Mouse (Mus musculus) kidney, adult 18-20 months (tissue): ENCODE results near the gene 2410004P03Rik.

Source experiments
- DNase-seq: peaks from one replicate; pipeline ENCODE4 v3.0.0; 2021

2410004P03Rik gene

DNA sequence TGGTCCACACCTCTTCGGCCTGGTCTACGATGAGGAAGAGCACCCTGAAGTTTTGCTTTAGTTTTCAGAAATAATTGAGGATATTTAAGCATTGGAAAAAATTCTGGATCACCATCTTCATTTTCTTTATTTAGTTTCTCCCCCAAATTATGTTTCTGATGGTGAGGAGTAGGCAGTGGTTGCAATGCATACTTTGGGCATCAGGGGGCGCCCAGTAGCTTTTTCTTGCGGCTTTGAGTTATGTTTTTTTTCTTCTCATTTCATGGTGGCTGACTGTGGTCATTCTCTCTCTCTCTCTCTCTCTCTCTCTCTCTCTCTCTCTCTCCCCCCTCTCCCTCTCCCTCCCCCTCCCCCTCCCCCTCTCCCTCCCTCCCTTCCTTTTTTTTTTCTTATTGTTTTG lies 6.9 kb upstream of the 2410004P03Rik start:
- peak; percentile 52 for DNase-seq

GRCm38 (mm10) chr12:17015711-17016110 lies 4.2 kb upstream of the 2410004P03Rik start:
- DNase-seq = no peak

- no peak for DNase-seq
Observed at GRCm38 (mm10) chr12:17012067-17012899, 756 bp upstream of the 2410004P03Rik start.

DNA sequence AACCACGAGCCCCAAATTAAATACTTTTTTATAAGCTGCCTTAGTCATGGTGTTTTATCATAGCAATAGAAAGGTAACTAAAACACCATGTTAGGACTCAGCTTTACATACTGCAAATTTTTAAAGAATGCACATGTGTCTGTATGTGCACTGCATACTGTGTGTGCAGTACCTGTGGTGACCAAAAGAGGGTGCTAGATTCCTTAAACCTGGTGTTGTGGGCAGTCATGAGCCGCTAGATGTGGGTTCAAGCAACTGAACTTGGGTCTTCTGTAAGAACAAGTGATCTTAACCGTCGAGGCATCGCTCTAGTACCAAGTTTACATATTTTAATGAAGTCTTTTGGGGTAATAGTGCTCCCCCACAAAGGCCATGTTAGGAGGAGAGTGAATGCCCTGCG lies 2.1 kb downstream of the 2410004P03Rik start:
- no peak for DNase-seq

DNA sequence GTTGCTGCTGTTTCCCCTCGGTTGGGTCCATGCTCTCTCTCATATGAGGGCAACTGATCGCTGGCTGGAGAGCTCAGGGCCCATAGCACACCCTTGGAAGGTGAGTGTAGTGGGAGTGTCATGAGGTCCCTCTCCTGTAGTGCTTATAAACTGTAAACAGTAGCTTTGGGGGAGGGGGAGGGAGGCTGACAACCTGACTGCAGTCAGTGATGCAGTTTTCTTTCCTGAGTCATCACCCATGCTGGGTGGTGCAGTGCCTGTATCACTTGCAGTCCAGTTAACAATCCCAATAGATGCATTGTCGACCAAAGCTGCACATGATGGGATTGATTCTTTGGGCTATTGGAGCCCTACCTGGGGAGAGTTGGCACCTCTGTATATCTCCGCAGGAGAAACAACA lies 10.3 kb downstream of the 2410004P03Rik start:
- DNase-seq = no peak

DNA sequence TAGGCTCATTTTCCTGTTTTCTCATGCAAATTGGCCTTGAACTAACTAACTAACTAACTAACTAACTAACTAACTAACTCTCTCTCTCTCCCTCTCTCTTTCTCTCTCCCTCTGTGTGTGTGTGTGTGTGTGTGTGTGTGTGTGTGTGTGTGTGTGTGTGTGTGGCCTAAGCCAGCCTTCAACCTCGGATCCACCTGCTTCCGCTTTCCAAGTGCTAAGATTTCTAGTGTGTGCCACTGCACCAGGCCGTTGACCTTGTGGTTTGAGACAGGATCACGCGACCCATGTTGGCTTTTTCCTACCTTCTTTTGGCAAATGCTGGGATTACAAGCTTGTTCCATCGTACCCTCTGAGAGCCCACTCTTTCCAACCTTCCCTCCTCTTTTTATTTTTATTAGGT lies 10.9 kb downstream of the 2410004P03Rik start:
- no peak for DNase-seq

GRCm38 (mm10) chr12:16999739-17000497 lies 11.6 kb downstream of the 2410004P03Rik start, which contains the start of gene Pqlc3:
TSS of gene Pqlc3 (minus strand) at chr12:17000408.
- peak; percentile 78 for DNase-seq

GRCm38 (mm10) chr12:16999146-16999545 lies 12.4 kb downstream of the 2410004P03Rik start:
- no peak for DNase-seq

GRCm38 (mm10) chr12:16996886-16997462 lies 14.6 kb downstream of the 2410004P03Rik start:
- DNase-seq = no peak

DNA sequence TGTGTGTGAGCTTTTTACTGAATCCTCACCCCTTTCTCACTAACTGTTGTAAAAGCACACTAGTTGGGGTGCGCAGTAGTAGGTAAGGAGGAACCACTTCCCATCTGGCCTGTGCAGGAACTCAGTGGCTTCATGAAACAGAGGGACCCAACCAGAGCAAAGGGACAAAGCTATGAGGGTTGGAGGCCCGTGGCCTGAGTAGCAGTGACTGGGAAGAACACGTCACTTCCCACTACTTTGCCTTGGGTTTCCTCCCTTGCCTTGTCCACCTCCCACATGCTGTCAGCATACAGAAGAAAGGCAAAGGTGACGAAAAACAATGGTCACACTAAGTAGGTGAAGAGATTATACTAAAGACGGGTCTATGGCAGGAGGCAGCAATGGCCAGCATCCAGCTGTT lies 15.2 kb downstream of the 2410004P03Rik start:
- DNase-seq = no peak

GRCm38 (mm10) chr12:16994291-16994690 lies 17.2 kb downstream of the 2410004P03Rik start:
- DNase-seq = no peak

DNA sequence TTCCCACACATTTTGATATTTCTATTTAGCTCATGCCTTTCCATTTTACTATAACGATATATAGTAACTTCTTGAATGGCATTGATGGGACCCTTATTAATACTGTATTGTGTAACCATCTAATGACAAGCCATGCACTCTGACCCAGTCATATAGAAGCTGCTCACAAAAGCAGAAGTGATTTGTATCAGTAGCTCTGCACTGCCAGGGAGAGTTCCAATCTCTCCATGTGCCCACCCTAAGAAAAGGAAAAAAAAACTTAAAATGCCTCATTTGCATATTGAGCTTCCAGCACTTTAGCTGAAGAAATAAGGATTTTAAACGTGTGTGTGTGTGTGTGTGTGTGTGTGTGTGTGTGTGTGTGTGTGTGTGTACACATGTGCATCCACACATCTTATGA lies 19.2 kb downstream of the 2410004P03Rik start:
- DNase-seq = no peak

DNA sequence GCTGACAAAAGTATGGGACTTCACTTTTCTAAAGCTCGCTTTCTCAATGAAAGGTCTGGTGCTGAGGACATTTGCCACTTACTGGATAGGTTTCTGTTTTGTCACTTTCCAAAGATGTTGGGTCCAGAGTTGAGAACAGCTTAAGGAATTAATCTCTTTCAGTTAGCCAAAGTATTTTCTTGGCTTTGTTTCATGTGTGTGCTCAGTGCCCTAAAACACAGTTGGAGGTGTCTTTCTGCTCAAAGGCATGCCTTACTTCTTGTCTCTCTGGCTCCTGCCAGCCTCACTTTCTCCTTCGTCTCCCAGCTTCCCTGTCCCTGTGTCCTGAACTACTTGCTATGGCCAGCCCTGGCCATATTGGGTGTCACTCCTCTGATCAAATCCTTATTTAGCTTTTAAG lies 20.2 kb downstream of the 2410004P03Rik start:
- DNase-seq = no peak

DNA sequence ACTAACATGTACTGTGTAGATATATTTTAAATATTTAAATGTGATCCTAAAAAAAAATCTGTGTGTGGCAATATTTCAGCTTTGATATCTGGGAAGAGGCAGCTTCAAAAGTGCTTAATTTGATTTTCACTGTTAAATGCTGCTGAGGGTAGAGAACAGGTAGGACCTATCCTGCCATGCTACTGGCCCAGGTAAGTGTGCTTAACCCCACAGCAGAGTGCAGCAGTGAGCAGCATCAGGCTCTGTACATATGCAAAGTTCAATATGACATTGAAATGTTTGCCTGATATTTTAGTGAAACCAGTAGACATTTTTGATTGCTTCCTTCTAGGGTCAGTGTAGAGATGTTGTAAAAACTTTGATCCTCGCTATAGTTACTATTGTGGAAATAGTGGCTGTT lies 25.7 kb downstream of the 2410004P03Rik start:
- no peak for DNase-seq

DNA sequence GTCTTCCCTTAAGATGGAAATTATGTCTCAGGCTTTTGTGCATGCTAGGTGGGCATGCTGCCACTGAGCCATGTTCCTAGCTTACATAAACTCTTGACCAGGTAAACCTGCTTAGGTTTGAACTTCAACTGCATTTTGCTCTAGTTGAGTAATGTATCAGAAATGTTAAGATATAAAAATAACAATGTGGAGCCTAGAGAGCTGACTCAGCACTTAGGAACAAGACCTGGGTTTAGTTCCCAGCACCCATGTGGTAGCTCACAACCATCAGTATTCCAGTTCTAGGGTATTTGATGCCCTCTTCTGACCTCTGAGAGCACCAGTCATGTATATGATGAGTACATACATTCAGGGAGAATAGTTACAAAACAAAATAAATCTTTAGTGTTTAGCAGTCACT lies 34.4 kb downstream of the 2410004P03Rik start:
- no peak for DNase-seq

GRCm38 (mm10) chr12:16966811-16967210 lies 44.7 kb downstream of the 2410004P03Rik start:
- no peak for DNase-seq

DNA sequence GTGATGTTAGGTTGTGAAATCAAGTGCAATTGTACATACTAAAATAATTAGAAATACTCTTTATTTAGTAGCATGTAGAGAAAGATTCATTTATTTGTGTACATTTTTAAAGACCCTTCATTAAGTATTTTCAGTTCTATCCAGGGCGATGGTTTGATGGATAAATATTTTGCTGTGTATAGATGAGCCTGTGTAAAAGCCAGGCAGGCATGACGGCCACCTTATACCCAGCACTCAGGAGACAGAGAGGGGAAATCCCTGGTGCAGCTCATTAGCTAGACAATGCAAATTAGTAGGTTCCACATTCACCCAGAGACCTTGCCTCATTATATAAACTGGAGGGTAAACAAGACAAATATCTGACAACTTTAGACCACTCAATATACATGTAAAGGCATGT lies 48.2 kb downstream of the 2410004P03Rik start:
- no peak for DNase-seq

- DNase-seq = no peak
Observed at GRCm38 (mm10) chr12:16958851-16959250, 52.7 kb downstream of the 2410004P03Rik start.
